Mouse (Mus musculus) heart, postnatal 0 days (tissue): ENCODE results near the gene Foxn3.

Experiments used
- CTCF ChIP-seq: IDR thresholded peaks from 2 replicates; pipeline ENCODE4 v1.5.1; 2016; ENCODE audit warnings: antibody characterized with exemption, control low read depth, low read depth
- EP300 ChIP-seq: IDR thresholded peaks from 2 replicates; pipeline ENCODE4 v1.6.1; 2016; ENCODE audit warnings: antibody characterized with exemption, low read depth

GRCm38 (mm10) chr12:99510759-99511158, 52.6 kb downstream of the Foxn3 start:
- TF ChIP-seq CTCF (no peak), EP300 (no peak)
